Mouse (Mus musculus): ENCODE measurements around the gene Anapc4.

GRCm38 (mm10) chr5:52821691-52822090 is 12.1 kb upstream of the Anapc4 start:
- TF ChIP-seq CTCF (conservative IDR thresholded peaks at IDR 0.05 in 1 of 2, IDR thresholded peaks at IDR 0.05 in 1 of 2; ENCODE audit: low read depth in 2 of 2, low read length in 2 of 2) = peak in 1 of 2 experiments; percentile 69; a peak in 2 of 4 replicates
- no peak for TF ChIP-seq POLR2A (IDR thresholded peaks at IDR 0.05; ENCODE audit: low read depth, low read length)
- TF ChIP-seq ELF1 (IDR thresholded peaks at IDR 0.05; ENCODE audit: low read depth, low read length) = no peak
- TF ChIP-seq MAX (IDR thresholded peaks at IDR 0.05; ENCODE audit: low read length) = no peak
- TF ChIP-seq HCFC1 (IDR thresholded peaks at IDR 0.05; ENCODE audit: low read depth, low read length) = no peak
- TF ChIP-seq USF1 (IDR thresholded peaks at IDR 0.05; ENCODE audit: low read depth, low read length) = no peak
- TF ChIP-seq EP300 (IDR thresholded peaks at IDR 0.05; ENCODE audit: low read length) = no peak
- TF ChIP-seq POLR2AphosphoS2 (IDR thresholded peaks at IDR 0.05; ENCODE audit: low read depth, low read length) = no peak
- no peak for TF ChIP-seq UBTF (IDR thresholded peaks at IDR 0.05; ENCODE audit: low read depth, low read length)
- no peak for TF ChIP-seq MAFK (IDR thresholded peaks at IDR 0.05; ENCODE audit: insufficient replicate concordance, low read length)
- TF ChIP-seq KAT2A (IDR thresholded peaks at IDR 0.05; ENCODE audit: insufficient replicate concordance, low read length) = no peak
- TF ChIP-seq ZNF384 (IDR thresholded peaks at IDR 0.05; ENCODE audit: low read depth, low read length) = no peak
- no peak for TF ChIP-seq ZKSCAN1 (IDR thresholded peaks at IDR 0.05; ENCODE audit: borderline replicate concordance, low read depth, low read length)
- no peak for TF ChIP-seq IRF4 (IDR thresholded peaks at IDR 0.05; ENCODE audit: low read depth, low read length)
